Mouse (Mus musculus): ENCODE results near the gene Plbd1. TPM values are rescaled to one million over a fixed set of nuclear protein-coding genes. Genes with fewer than 3 reads are reported as not detected.
A peak's percentile ranks its signal among the peaks of the same experiment; 100 is the strongest.

The Plbd1 gene
- 0.59 and 1.2 TPM in 2 replicates for polyA plus RNA-seq (2015; fragmentation: Nextera tagmentation; extraction: Ambion mirVana)

- Histone ChIP-seq H3K27me3 (peaks cover 32% of the 10 kb centered on the region), H3K4me2 (peak within 1 kb of the TSS; percentile 52), H3K9me3 (no peaks in the 10 kb centered on the region), H3K4me1 (replicated peaks) (peaks cover 8% of the 10 kb centered on the region), H3K27ac (replicated peaks) (no peak within 1 kb of the TSS), H3K36me3 (no peaks in the 10 kb centered on the region), H3K9ac (no peak within 1 kb of the TSS), H3K4me3 (peak within 1 kb of the TSS; percentile 21)
- under 1% methylated on average over 19 of the region's 19 CpGs for WGBS
- ATAC-seq (ENCODE audit: low read depth): no peak
These were observed at the start of gene Plbd1 for GRCm38 (mm10) chr6:136661706-136662016. Gene Plbd1, minus strand, starts transcription at chr6:136661928.

- H3K4me3 ChIP-seq: no peak overlapping the region
- WGBS: 90% methylated on average over 5 of the region's 5 CpGs
- no peak overlapping the region for H3K9ac ChIP-seq
These were observed 48.7 kb upstream of the Plbd1 start for GRCm38 (mm10) chr6:136710408-136710807.

GRCm38 (mm10) chr6:136708597-136708996, 46.9 kb upstream of the Plbd1 start:
- no peak for ATAC-seq (ENCODE audit: low read depth)
- Histone ChIP-seq H3K4me2 (no peak overlapping the region), H3K4me1 (replicated peaks) (no peaks in the 10 kb centered on the region), H3K9ac (no peak overlapping the region), H3K36me3 (no peaks in the 10 kb centered on the region), H3K27me3 (no peaks in the 10 kb centered on the region), H3K27ac (replicated peaks) (no peak overlapping the region), H3K4me3 (no peak overlapping the region), H3K9me3 (no peaks in the 10 kb centered on the region)
- WGBS: 96% methylated on average over 6 of the region's 6 CpGs

More at GRCm38 (mm10) chr6:136710408-136710807, 48.7 kb upstream of the Plbd1 start:
- H3K27ac ChIP-seq (replicated peaks): no peak overlapping the region
- no peak for ATAC-seq (ENCODE audit: low read depth)
- H3K4me2 ChIP-seq: no peak overlapping the region
- no peaks in the 10 kb centered on the region for H3K27me3 ChIP-seq
- H3K9me3 ChIP-seq: no peaks in the 10 kb centered on the region
- H3K4me1 ChIP-seq (replicated peaks): no peaks in the 10 kb centered on the region
- H3K36me3 ChIP-seq: no peaks in the 10 kb centered on the region

- no peak overlapping the region for H3K4me3 ChIP-seq
- H3K4me1 ChIP-seq (replicated peaks): no peaks in the 10 kb centered on the region
- ATAC-seq (ENCODE audit: low read depth): no peak
- no peaks in the 10 kb centered on the region for H3K9me3 ChIP-seq
- 82% methylated on average over 3 of the region's 3 CpGs for WGBS
- no peak overlapping the region for H3K4me2 ChIP-seq
- no peak overlapping the region for H3K27ac ChIP-seq (replicated peaks)
- no peaks in the 10 kb centered on the region for H3K36me3 ChIP-seq
- no peaks in the 10 kb centered on the region for H3K27me3 ChIP-seq
- no peak overlapping the region for H3K9ac ChIP-seq
These were observed 40.1 kb upstream of the Plbd1 start for GRCm38 (mm10) chr6:136701878-136702277.

- Histone ChIP-seq H3K4me2 (no peak overlapping the region), H3K9ac (no peak overlapping the region), H3K27ac (replicated peaks) (no peak overlapping the region), H3K4me3 (no peak overlapping the region), H3K36me3 (no peaks in the 10 kb centered on the region), H3K4me1 (replicated peaks) (no peaks in the 10 kb centered on the region), H3K27me3 (no peaks in the 10 kb centered on the region), H3K9me3 (no peaks in the 10 kb centered on the region)
- no peak for ATAC-seq (ENCODE audit: low read depth)
- WGBS: 94% methylated on average over 5 of the region's 5 CpGs
These were observed 39.5 kb upstream of the Plbd1 start for GRCm38 (mm10) chr6:136701185-136701584.

GRCm38 (mm10) chr6:136691314-136691713, 29.6 kb upstream of the Plbd1 start:
- no peak overlapping the region for H3K27ac ChIP-seq (replicated peaks)
- no peaks in the 10 kb centered on the region for H3K9me3 ChIP-seq
- H3K36me3 ChIP-seq: no peaks in the 10 kb centered on the region
- 86% methylated on average over 6 of the region's 6 CpGs for WGBS
- ATAC-seq (ENCODE audit: low read depth): no peak
- H3K4me2 ChIP-seq: no peak overlapping the region
- H3K9ac ChIP-seq: no peak overlapping the region
- no peak overlapping the region for H3K4me3 ChIP-seq
- no peaks in the 10 kb centered on the region for H3K4me1 ChIP-seq (replicated peaks)
- no peaks in the 10 kb centered on the region for H3K27me3 ChIP-seq

DNA sequence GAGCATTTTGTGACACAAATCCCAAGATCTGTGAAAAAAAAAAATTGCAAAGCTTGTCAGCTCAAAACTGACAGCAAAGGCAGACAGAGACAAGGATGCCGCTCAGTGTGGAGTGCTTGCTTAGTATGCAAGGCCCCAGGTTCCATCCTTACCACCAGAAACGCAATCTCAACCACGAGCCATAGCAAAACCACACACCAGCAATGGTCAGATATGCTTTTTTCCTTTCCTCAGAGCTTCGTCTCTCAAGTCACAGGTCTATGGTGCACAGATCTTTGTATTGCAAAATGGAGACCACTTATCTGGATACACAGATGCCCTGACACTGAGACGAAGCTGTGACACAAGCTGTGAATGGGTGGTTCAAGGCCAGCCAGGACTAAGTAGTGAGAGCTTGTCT, 28.8 kb upstream of the Plbd1 start:
- H3K9me3 ChIP-seq: no peaks in the 10 kb centered on the region
- no peak overlapping the region for H3K4me2 ChIP-seq
- no peaks in the 10 kb centered on the region for H3K27me3 ChIP-seq
- ATAC-seq (ENCODE audit: low read depth): no peak
- H3K4me3 ChIP-seq: no peak overlapping the region
- H3K4me1 ChIP-seq (replicated peaks): no peaks in the 10 kb centered on the region
- no peak overlapping the region for H3K9ac ChIP-seq
- H3K27ac ChIP-seq (replicated peaks): no peak overlapping the region
- no peaks in the 10 kb centered on the region for H3K36me3 ChIP-seq
- 91% methylated on average over 5 of the region's 5 CpGs for WGBS

GRCm38 (mm10) chr6:136689790-136690413, 28.2 kb upstream of the Plbd1 start:
- H3K9ac ChIP-seq: no peak overlapping the region
- 64% methylated on average over 15 of the region's 15 CpGs for WGBS
- no peaks in the 10 kb centered on the region for H3K27me3 ChIP-seq
- H3K4me1 ChIP-seq (replicated peaks): no peaks in the 10 kb centered on the region
- H3K27ac ChIP-seq (replicated peaks): no peak overlapping the region
- H3K9me3 ChIP-seq: no peaks in the 10 kb centered on the region
- H3K36me3 ChIP-seq: no peaks in the 10 kb centered on the region
- H3K4me3 ChIP-seq: no peak overlapping the region
- ATAC-seq (ENCODE audit: low read depth): no peak
- no peak overlapping the region for H3K4me2 ChIP-seq

GRCm38 (mm10) chr6:136685433-136685832, 23.7 kb upstream of the Plbd1 start:
- Histone ChIP-seq H3K36me3 (no peaks in the 10 kb centered on the region), H3K4me3 (no peak overlapping the region), H3K27me3 (no peaks in the 10 kb centered on the region), H3K4me2 (no peak overlapping the region), H3K4me1 (replicated peaks) (no peaks in the 10 kb centered on the region), H3K27ac (replicated peaks) (no peak overlapping the region), H3K9ac (no peak overlapping the region), H3K9me3 (no peaks in the 10 kb centered on the region)
- 83% methylated on average over 5 of the region's 5 CpGs for WGBS
- ATAC-seq (ENCODE audit: low read depth): no peak

DNA sequence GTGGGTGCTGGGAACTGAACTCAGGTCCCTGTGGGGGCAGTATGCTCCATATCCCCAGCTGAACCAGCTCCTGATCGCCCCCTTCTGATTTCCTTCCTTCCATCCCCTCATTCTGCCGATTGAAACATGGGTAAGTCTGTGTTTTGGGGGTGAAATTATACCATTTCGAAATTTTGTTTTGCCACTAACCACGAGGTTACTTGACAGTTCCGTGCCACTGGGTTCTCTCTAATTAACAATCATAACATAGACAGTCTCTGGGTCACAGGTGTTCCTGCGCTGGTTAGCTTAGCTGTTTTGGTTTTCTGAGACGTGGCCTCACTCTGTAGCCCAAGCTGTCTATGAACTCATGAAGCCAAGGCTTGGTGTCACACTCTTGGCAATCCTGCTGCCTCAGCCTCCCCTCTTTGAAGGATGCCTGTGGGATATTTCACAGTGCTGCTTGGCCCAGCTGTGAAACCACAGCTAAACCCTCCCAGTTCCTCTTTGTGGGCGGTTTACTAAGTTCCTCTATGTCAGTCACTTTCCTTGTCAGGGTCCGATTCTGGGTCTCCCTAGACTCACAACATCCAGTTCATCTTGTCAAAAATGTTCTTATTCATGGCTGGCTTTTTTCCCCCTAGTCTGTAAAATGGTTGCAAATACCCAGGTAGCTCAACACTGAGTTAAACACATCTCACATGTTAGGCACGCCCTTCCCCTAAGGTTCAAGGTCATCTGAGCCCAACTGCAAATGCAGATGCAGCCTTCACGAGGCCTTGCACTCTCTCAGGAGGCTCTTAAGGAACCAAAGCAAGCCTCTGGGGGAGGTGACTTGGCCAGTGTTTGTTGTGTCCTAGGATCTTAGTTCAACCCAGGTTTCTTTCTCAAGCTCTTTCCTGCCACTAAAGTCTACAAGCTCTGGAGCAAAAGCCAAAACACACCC, 21.9 kb upstream of the Plbd1 start:
- Histone ChIP-seq H3K36me3 (no peaks in the 10 kb centered on the region), H3K4me1 (replicated peaks) (no peaks in the 10 kb centered on the region), H3K9me3 (no peaks in the 10 kb centered on the region), H3K9ac (no peak overlapping the region), H3K27me3 (no peaks in the 10 kb centered on the region), H3K4me3 (no peak overlapping the region), H3K27ac (replicated peaks) (no peak overlapping the region), H3K4me2 (no peak overlapping the region)
- ATAC-seq (ENCODE audit: low read depth): no peak
- WGBS: 89% methylated on average over 11 of the region's 11 CpGs

DNA sequence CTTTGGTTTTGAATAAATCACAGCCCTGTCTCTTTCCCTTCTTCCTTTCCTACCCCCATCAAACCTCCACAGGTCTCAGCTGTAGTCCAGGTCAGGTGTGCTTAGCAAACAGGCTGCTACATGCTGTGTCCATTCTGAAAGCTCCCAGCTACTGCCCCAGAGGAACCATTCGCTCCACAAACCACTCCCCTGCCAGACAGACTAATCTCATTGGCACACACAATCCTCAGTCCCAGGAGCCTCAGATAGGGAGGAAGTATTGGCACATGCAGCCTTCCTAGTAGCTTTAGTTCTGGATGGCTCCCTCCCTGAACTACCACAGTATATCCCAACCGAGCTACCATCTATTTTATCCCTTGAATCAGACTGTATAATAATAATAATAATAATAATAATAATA, 17.7 kb upstream of the Plbd1 start:
- no peak overlapping the region for H3K4me3 ChIP-seq
- H3K9ac ChIP-seq: no peak overlapping the region
- no peak overlapping the region for H3K27ac ChIP-seq (replicated peaks)
- no peak for ATAC-seq (ENCODE audit: low read depth)
- no peak overlapping the region for H3K4me2 ChIP-seq
- 49% methylated on average over 2 of the region's 2 CpGs for WGBS
- H3K9me3 ChIP-seq: no peaks in the 10 kb centered on the region
- no peaks in the 10 kb centered on the region for H3K36me3 ChIP-seq
- no peaks in the 10 kb centered on the region for H3K4me1 ChIP-seq (replicated peaks)
- no peaks in the 10 kb centered on the region for H3K27me3 ChIP-seq

DNA sequence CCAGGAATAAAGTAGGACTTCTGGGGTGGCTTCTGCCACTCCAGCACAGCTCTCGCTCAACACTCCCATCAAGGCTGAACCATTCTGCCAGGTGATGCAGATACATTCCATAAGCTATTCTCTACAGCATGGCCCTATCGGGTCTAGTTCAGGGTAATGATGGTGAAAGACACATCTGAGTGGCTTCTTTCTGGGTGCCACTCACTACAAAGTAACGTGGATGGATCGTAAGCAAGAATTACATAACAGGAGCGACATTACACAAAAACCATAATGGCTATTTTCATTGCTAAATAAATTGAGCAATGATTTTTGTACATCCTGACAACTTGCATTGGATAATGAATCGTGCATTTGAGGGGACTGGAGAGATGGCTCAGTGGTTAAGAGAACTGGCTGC, 13.2 kb upstream of the Plbd1 start:
- Histone ChIP-seq H3K4me3 (no peak overlapping the region), H3K36me3 (no peaks in the 10 kb centered on the region), H3K9ac (no peak overlapping the region), H3K27ac (replicated peaks) (no peak overlapping the region), H3K4me2 (no peak overlapping the region), H3K27me3 (no peaks in the 10 kb centered on the region), H3K4me1 (replicated peaks) (no peaks in the 10 kb centered on the region), H3K9me3 (peaks cover 8% of the 10 kb centered on the region; the same call in 1 of the 2 replicates)
- ATAC-seq (ENCODE audit: low read depth): no peak
- 89% methylated on average over 6 of the region's 6 CpGs for WGBS

Measured in neural tube, embryonic 13.5 days (tissue).